Mouse (Mus musculus): ENCODE data around the gene Trp53rka.

DNA sequence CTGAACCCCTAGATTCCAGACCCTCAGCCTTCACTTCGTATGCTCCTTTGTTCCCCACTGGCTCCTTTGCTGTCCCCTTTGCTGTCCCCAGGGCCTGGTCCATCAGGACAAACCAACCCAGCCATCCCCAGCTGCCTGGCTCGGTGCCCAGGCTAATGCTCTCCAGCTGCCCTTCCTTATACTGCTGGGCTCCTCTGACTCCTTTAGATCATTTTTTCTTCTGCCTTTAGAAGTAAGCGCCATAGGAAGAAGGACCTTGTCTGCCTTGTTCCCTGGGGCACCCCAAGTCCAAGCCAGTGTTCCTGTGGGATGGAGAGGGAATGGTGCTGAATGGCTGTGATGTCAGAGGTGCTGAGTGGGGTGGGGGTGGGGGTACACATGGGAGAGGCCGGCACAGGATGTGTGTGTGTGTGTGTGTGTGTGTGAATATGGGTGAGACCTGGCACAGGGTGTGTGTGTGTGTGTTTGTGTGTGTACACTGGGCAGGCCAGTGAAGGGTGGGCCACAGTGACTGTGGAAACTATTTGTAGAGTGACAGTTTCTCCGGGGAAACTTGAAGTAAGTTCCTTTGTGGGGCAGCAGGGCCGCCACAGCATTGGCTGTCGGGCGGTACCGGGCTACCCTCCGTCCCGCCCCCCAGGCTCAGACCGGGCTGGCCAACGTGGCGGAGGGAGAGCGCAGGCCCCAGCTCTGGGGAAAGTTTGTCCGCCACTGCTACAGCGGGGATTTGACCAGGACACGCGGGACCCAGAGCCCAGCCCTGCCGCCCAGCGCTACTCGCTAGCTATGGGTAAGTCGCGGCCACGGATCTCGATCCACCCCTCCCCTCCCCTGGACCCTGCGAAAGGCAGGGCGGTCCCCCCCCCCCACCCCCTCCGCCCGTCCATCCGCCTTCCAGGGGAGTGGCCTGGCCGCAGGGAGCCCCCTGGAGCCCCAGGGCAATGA, 10.4 kb upstream of the Trp53rka start, which contains the start of gene Slc2a10:
- TF ChIP-seq CTCF (IDR thresholded peaks at IDR 0.05 in 2 of 3, conservative IDR thresholded peaks at IDR 0.05 in 1 of 3; ENCODE audit: control insufficient read depth in 1 of 3, insufficient read depth in 1 of 3, low read depth in 2 of 3, low read length in 3 of 3, poor library complexity in 1 of 3, severe bottlenecking in 1 of 3) (no peak), POLR2A (IDR thresholded peaks at IDR 0.05; ENCODE audit: control insufficient read depth in 1 of 2, insufficient read depth in 1 of 2, low read depth in 1 of 2, low read length in 2 of 2, poor library complexity in 1 of 2) (no peak), KAT2A (conservative IDR thresholded peaks at IDR 0.05; ENCODE audit: low read depth, low read length) (no peak), MAFK (IDR thresholded peaks at IDR 0.05; ENCODE audit: borderline replicate concordance, low read depth, low read length) (no peak), CHD2 (IDR thresholded peaks at IDR 0.05; ENCODE audit: low read length) (no peak), RCOR1 (IDR thresholded peaks at IDR 0.05; ENCODE audit: low read depth, low read length) (no peak), NELFE (IDR thresholded peaks at IDR 0.05; ENCODE audit: low read depth, low read length) (no peak), MXI1 (IDR thresholded peaks at IDR 0.05; ENCODE audit: low read depth, low read length) (no peak), USF1 (IDR thresholded peaks at IDR 0.05; ENCODE audit: low read depth, low read length) (no peak), MAX (IDR thresholded peaks at IDR 0.05; ENCODE audit: low read length) (no peak), TCF12 (IDR thresholded peaks at IDR 0.05; ENCODE audit: low read depth, low read length) (no peak)

Data from MEL (cell line).